Mouse (Mus musculus) heart, embryonic 16.5 days (tissue): Measurements from ENCODE around the gene I0C0044D17Rik. TPM values are rescaled to one million over a fixed set of nuclear protein-coding genes. Genes with fewer than 3 reads are reported as not detected.
"Not testable (repeated sequence)": the region's sequence is repeated elsewhere in the genome, so short reads cannot be mapped to it uniquely, and the experiment has no call there.

Experiments
- ATAC-seq: fragments of 200-750 bp; cut with Nextera tagmentation; replicated peaks from 2 replicates; pipeline ENCODE4 v1.8.0; 2017; ENCODE audit warnings: moderate number of reproducible peaks; ENCODE audit not compliant: insufficient read depth, low FRiP score; ENCODE audit errors: extremely low read depth
- H3K27ac ChIP-seq: fragments of 300-500 bp; sonication (generic); 2 replicates; pipeline ENCODE4 v1.5.1; 2014; ENCODE audit warnings: mild to moderate bottlenecking, low read length, control low read depth, moderate library complexity
- H3K27me3 ChIP-seq: fragments of 300-500 bp; sonication (generic); 2 replicates; pipeline ENCODE4 v1.6.1; 2014; ENCODE audit warnings: low read length, mixed read lengths; ENCODE audit not compliant: control insufficient read depth, insufficient read depth
- H3K36me3 ChIP-seq: fragments of 300-500 bp; sonication (generic); 2 replicates; pipeline ENCODE4 v1.6.1; 2014; ENCODE audit not compliant: control insufficient read depth, insufficient read depth
- H3K4me1 ChIP-seq: fragments of 300-500 bp; sonication (generic); 2 replicates; pipeline ENCODE4 v1.6.1; 2014; ENCODE audit warnings: low read length, mixed read lengths; ENCODE audit not compliant: control insufficient read depth, insufficient read depth
- H3K4me2 ChIP-seq: fragments of 300-500 bp; sonication (generic); 2 replicates; pipeline ENCODE4 v1.6.1; 2014; ENCODE audit warnings: low read depth, mild to moderate bottlenecking, control low read depth, low read length
- H3K4me3 ChIP-seq: fragments of 300-500 bp; sonication (generic); 2 replicates; pipeline ENCODE4 v1.5.1; 2014; ENCODE audit warnings: mild to moderate bottlenecking, control low read depth, low read length
- H3K9ac ChIP-seq: fragments of 300-500 bp; sonication (generic); 2 replicates; pipeline ENCODE4 v1.6.1; 2014; ENCODE audit warnings: low read length, control low read depth
- H3K9me3 ChIP-seq: fragments of 300-500 bp; sonication (generic); replicated peaks from 2 replicates; pipeline ENCODE4 v1.6.1; 2016; ENCODE audit warnings: low read length; ENCODE audit not compliant: control insufficient read depth
- WGBS: fragments of 180-500 bp; shearing (Covaris S2); extraction: QIAGEN DNeasy Blood & Tissue Kit; methylation state at CpG from one replicate; pipeline ENCODE4 v1.1.7; 2014; 5-methylcytosine and 5-hydroxymethylcytosine counted together
- polyA plus RNA-seq: library from polyadenylated mRNA; unstranded; fragments of >200 nt; fragmentation: Nextera tagmentation; extraction: Ambion mirVana; gene quantifications from 2 replicates; pipeline ENCODE4 v1.2.1, GENCODE M21; 2015

The I0C0044D17Rik gene
- polyA plus RNA-seq = not detected in 2 replicates

DNA sequence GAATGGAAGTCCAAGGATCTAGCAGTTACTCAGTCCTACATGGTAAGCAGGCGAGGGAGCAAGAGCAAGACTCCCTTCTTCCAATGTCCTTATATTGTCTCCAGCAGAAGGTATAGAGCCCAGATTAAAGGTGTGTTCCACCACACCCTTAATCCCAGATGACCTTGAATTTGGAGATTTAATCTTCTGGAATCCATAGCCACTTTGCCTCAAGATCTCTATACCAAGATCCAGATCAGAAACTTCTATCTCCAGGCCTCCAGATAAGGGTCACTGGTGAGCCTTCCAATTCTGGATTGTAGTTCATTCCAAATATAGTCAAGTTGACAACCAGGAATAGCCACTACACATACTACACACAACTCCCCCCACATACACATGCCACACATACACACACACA, at the start of gene I0C0044D17Rik:
I0C0044D17Rik (minus strand) TSS at position 101 of the 400 bp plus-strand sequence.
- H3K4me3 ChIP-seq, H3K4me1 ChIP-seq, H3K27ac ChIP-seq, H3K9ac ChIP-seq, H3K4me2 ChIP-seq, H3K9me3 ChIP-seq, ATAC-seq, H3K36me3 ChIP-seq, H3K27me3 ChIP-seq: not testable (repeated sequence)
- WGBS = 100% methylated on average over 1 of the region's 1 CpGs

DNA sequence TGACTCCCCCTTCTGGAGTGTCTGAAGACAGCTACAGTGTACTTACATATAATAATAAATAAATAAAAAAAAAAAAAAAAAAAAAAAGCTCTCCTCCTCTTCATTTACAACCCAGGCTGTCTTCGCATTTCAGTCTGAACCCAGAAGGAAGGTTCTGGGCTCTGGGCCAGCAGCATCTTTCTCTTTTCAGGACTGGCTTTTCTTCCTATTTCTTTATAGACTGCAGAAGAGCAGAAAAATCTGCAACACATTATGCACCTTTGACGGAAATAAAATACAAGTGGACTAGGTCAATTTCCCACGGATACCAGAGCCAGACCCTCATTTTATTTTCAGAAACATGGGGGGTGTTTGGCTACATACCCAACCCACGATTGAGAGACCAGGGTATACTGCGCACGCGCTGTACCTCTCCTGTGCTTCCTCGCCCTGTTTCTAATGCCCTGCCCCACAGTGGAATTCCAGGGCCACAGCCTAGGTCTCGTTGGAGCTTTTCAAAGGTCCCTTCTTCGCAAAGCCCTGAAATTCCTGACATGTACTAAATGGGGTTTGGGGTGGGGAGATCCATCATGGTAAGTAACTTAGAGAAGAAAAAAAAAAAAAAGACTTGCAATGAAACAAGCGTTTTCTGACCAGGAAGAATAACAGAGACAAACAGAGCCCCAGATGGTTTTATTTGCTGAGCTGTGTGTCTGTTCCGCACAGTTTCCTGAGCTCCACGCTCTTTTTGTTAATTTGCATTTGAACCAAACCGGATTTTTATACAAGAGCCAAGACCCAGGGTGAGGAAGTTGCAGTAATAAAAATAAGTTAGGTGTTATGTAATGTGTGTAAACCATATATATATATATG, 42.0 kb upstream of the I0C0044D17Rik start:
- ATAC-seq = no peak
- H3K27ac ChIP-seq = no peak overlapping the region
- H3K4me2 ChIP-seq = no peak overlapping the region
- H3K27me3 ChIP-seq = no peaks in the 10 kb centered on the region
- no peak overlapping the region for H3K4me3 ChIP-seq
- WGBS = 83% methylated on average over 14 of the region's 14 CpGs
- peaks cover 5% of the 10 kb centered on the region; the same call in 1 of the 2 replicates for H3K9me3 ChIP-seq
- no peak overlapping the region for H3K9ac ChIP-seq
- no peaks in the 10 kb centered on the region for H3K4me1 ChIP-seq
- H3K36me3 ChIP-seq = no peaks in the 10 kb centered on the region

DNA sequence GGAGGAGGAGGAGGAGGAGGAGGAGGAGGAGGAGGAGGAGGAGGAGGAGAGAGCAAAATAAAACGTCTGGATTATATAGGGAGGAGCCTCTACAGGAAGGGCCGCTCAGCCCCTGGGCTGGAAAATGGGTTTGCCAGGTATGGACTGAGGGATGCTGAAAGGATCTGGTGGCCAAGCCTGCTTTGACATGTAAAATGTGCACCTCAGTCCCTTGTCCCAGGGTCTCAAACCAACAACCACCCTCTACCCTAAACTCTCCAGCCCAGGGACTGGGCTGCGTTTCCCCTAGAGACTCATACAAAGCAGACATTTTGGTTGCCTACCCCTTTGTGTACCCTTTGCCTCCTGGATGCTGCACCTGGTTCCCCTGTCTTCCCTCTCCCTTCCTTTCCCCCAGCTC, 40.9 kb upstream of the I0C0044D17Rik start:
- Histone ChIP-seq H3K9ac (no peak overlapping the region), H3K27ac (no peak overlapping the region), H3K4me3 (no peak overlapping the region), H3K4me1 (no peaks in the 10 kb centered on the region), H3K36me3 (0 out of 2 replicates have a peak, but pooled peaks cover 2% of the 10 kb centered on the region), H3K27me3 (no peaks in the 10 kb centered on the region), H3K4me2 (no peak overlapping the region), H3K9me3 (peaks cover 11% of the 10 kb centered on the region)
- ATAC-seq = no peak
- 68% methylated on average over 3 of the region's 3 CpGs for WGBS

DNA sequence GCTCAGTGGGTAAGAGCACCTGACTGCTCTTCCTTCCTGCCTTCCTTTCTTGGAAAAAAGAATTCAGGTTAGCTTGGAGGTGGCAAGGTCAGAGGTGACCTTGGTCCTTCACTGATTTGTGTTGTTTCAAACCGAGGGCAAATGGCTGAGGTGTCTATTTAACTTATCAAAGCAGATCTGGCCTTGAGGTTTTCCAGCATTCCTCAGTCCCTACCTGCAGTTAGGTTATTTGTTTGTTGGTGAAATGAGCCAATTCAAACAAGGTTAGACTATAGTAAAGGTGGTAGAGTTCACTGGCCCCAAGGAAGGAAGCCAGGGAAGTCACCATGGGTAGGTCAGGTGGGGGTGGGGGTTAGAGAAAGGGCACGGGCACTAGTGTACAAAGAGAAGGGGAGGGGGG, 40.5 kb upstream of the I0C0044D17Rik start:
- H3K4me2 ChIP-seq = no peak overlapping the region
- no peak for ATAC-seq
- H3K36me3 ChIP-seq = 0 out of 2 replicates have a peak, but pooled peaks cover 2% of the 10 kb centered on the region
- H3K27ac ChIP-seq = no peak overlapping the region
- H3K9ac ChIP-seq = no peak overlapping the region
- H3K4me3 ChIP-seq = no peak overlapping the region
- 57% methylated on average over 1 of the region's 2 CpGs for WGBS
- peaks cover 11% of the 10 kb centered on the region for H3K9me3 ChIP-seq
- no peaks in the 10 kb centered on the region for H3K27me3 ChIP-seq
- H3K4me1 ChIP-seq = no peaks in the 10 kb centered on the region

DNA sequence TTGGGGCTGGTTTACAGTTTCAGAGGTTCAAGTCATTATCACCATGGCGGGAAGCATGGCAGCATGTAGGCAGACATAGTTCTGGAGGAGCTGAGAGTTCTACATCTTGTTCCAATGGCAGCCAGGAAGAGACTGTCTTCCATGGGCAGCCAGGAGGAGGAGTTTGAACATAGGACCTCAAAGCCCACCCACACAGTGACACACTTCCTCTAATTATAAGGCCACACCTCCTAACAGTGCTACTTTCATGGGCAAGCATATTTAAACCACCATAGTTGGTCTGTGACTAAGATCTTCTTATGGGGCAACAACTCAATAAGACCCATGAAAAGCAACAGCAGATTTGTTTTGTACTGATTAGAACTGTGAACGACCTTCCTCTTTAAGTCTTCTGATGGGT, 39.8 kb upstream of the I0C0044D17Rik start:
- peaks cover 11% of the 10 kb centered on the region for H3K9me3 ChIP-seq
- H3K4me2 ChIP-seq = no peak overlapping the region
- 0 out of 2 replicates have a peak, but pooled peaks cover 2% of the 10 kb centered on the region for H3K36me3 ChIP-seq
- no peaks in the 10 kb centered on the region for H3K4me1 ChIP-seq
- no peak overlapping the region for H3K4me3 ChIP-seq
- no peak overlapping the region for H3K27ac ChIP-seq
- H3K9ac ChIP-seq = no peak overlapping the region
- 83% methylated on average over 2 of the region's 2 CpGs for WGBS
- ATAC-seq = no peak
- H3K27me3 ChIP-seq = no peaks in the 10 kb centered on the region

DNA sequence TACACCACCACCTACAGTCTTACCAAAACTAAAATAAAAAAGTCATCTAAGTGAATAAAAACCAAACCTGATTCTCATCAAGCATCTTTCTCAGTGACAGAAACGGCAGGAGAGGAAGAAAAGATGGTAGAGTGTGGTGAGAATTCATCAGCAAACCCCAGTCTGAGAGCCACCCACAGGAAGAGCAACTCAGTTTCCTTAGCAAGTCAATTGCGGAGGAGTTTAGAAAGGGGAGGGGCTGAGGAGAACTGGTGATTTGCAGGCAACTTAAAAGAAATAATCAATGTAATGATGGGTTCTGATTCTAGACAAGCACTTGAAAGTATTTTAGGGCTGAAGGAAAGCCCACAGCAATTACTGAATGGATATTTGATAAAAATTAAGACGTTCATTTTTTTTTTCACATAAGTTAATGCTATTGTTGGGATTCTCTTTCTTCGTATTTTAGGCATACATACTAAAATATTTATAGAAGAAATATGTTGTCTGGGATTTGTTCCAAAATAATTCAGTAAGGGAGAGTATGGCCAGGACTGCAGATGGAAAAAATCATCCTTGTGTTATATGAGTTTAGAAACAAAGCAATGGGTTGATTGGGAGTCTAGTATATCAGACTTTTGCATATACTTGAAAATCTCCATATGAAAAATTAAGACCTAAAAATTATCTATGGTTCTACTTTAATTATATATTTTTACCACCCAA, 34.7 kb upstream of the I0C0044D17Rik start:
- Histone ChIP-seq H3K4me1 (peaks cover 12% of the 10 kb centered on the region), H3K4me3 (no peak overlapping the region), H3K27me3 (no peaks in the 10 kb centered on the region), H3K4me2 (no peak overlapping the region), H3K9ac (no peak overlapping the region), H3K9me3 (peaks cover 6% of the 10 kb centered on the region), H3K36me3 (0 out of 2 replicates have a peak, but pooled peaks cover 2% of the 10 kb centered on the region), H3K27ac (no peak overlapping the region)
- WGBS = 70% methylated on average over 4 of the region's 4 CpGs
- no peak for ATAC-seq

DNA sequence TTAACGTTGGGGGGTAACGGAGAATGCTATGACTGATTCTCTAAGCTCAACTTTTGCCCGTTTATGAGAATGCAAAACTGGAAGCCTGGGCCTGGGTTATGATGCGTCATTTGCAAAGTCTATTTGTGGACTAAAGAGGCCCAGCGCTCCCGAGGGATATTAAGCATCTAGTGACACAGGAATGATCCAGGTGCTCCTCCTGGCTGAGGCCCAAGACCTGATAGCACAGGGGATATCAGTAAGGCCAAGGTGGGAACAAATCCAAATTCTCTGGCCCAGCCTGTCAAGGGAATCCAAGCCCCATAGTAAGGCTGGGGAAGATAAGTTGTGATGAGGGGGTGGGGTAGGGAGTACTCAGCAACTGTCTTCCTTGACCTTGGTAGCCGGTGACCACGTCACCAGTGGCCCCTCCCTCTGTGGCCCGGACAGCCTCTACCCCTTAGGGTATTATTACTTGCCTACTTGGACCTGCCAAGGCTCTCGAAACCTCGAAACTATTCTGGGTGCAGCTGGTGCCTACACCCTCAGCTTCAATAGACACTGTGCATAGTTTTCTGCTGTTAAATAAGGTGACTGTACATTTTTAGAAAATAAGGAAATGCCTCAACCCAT, 33.5 kb upstream of the I0C0044D17Rik start:
- H3K27me3 ChIP-seq = no peaks in the 10 kb centered on the region
- 35% methylated on average over 11 of the region's 11 CpGs for whole genome bisulfite sequencing

DNA sequence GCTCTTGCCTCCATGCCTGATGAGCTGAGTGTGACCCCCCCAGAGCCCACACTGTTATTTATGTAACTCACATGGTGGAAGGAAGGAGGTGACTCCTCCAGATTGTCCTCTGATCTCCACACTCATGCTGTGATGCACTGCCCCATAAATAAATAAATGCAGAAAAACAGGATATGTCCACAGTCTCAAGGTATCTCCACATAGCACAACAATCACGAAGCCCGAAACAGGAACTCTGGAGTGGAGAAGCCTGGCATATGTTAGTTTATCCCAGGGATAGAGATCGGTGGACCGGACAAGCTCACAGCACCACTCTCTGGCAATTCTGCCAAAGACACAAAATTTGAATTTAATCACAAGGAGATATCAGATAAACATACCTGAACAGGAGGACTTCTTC, 30.3 kb upstream of the I0C0044D17Rik start:
- Histone ChIP-seq H3K27ac (no peak overlapping the region), H3K27me3 (no peaks in the 10 kb centered on the region), H3K36me3 (no peaks in the 10 kb centered on the region), H3K4me1 (peaks cover 12% of the 10 kb centered on the region), H3K9me3 (no peaks in the 10 kb centered on the region), H3K9ac (no peak overlapping the region), H3K4me3 (no peak overlapping the region), H3K4me2 (no peak overlapping the region)
- WGBS = 80% methylated on average over 4 of the region's 4 CpGs
- no peak for ATAC-seq

More for the DNA sequence above, 33.5 kb upstream of the I0C0044D17Rik start:
- Histone ChIP-seq H3K27ac (peak overlapping the region; percentile 74), H3K9ac (no peak overlapping the region), H3K4me3 (no peak overlapping the region), H3K4me1 (peaks cover 12% of the 10 kb centered on the region), H3K36me3 (0 out of 2 replicates have a peak, but pooled peaks cover 2% of the 10 kb centered on the region), H3K9me3 (peaks cover 6% of the 10 kb centered on the region), H3K4me2 (peak overlapping the region; percentile 30)
- ATAC-seq = peak; percentile 86
